Mouse (Mus musculus): ENCODE measurements at regions not wholly inside any gene's neighbourhood (a gene's known extent, or its start where the extent isn't known, plus 50 kb on each side); places are given as distances from the start of the nearest gene placed in this dataset.
"Not testable (repeated sequence)": the region's sequence is repeated elsewhere in the genome, so short reads cannot be mapped to it uniquely, and the experiment has no call there.

- no peaks in the 10 kb centered on the region for H3K4me1 ChIP-seq (replicated peaks)
- H3K9me3 ChIP-seq = no peaks in the 10 kb centered on the region
- WGBS = 17% methylated on average over 12 of the region's 12 CpGs
- H3K4me3 ChIP-seq = no peak overlapping the region
- H3K27me3 ChIP-seq (ENCODE audit: insufficient read depth, poor library complexity, severe bottlenecking) = peaks cover 31% of the 10 kb centered on the region
- DNase-seq (ENCODE audit: low spot score) = peak; percentile 71
- no peaks in the 10 kb centered on the region for H3K36me3 ChIP-seq
- H3K27ac ChIP-seq = no peak overlapping the region
These were observed 54.0 kb upstream of the Pax1 start for GRCm38 (mm10) chr2:147307488-147308386.

DNA sequence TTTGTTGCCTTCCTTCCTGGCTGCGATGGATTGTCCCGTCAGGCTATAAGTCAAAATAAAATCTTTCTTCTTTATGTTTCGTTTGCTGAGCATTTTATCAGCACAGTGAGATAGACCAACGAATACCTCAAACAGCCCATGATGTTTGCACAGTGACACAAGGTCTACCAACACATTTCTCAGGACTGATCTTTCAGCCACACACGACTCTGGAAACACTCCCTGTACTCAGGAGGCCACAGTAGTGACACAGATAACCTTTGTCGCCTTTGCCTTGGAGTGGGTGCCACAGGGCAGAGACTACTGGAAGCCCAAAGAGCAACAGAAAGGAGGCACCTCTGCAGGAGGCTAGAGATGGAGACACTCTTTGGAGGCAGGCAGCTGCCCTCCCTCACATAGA is 55.0 kb upstream of the Pax1 start:
- Histone ChIP-seq H3K9me3 (no peaks in the 10 kb centered on the region), H3K36me3 (no peaks in the 10 kb centered on the region), H3K27ac (no peak overlapping the region), H3K4me1 (replicated peaks) (no peaks in the 10 kb centered on the region), H3K4me3 (no peak overlapping the region), H3K27me3 (ENCODE audit: insufficient read depth, poor library complexity, severe bottlenecking) (peaks cover 31% of the 10 kb centered on the region)
- WGBS = 79% methylated on average over 6 of the region's 6 CpGs
- DNase-seq (ENCODE audit: low spot score) = no peak

- Histone ChIP-seq H3K36me3 (no peaks in the 10 kb centered on the region), H3K9me3 (no peaks in the 10 kb centered on the region), H3K27ac (no peak overlapping the region), H3K4me3 (no peak overlapping the region), H3K4me1 (replicated peaks) (no peaks in the 10 kb centered on the region), H3K27me3 (ENCODE audit: insufficient read depth, poor library complexity, severe bottlenecking) (peaks cover 31% of the 10 kb centered on the region)
- WGBS = 26% methylated on average over 5 of the region's 5 CpGs
- peak; percentile 34 for DNase-seq (ENCODE audit: low spot score)
These were observed 56.5 kb upstream of the Pax1 start for GRCm38 (mm10) chr2:147305262-147305661.

DNA sequence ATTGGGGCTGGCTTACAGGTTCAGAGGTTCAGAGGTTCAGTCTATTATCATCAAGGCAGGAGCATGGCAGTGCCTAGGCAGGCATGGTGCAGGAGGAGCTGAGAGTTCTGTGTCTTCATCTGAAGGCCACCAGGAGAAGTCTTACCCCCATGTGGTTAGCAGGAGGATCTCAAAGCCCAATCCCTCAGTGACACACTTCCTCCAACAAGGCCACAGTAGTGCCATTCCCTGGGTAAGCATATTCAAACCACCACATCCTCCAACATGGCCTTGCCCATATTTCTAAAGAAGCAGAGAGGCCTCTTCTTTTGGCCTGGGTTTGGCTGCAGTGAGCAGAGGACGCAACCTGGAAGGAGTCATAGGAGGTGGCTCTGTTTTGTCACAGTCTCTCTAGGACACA is 61.2 kb upstream of the Pax1 start:
- Histone ChIP-seq H3K9me3 (no peaks in the 10 kb centered on the region), H3K36me3 (no peaks in the 10 kb centered on the region), H3K27me3 (ENCODE audit: insufficient read depth, poor library complexity, severe bottlenecking) (peaks cover 9% of the 10 kb centered on the region; the same call in 1 of the 2 replicates), H3K4me1 (replicated peaks) (0 out of 2 replicates have a peak, but pooled peaks cover 10% of the 10 kb centered on the region), H3K27ac (no peak overlapping the region), H3K4me3 (no peak overlapping the region)
- 93% methylated on average over 1 of the region's 1 CpGs for WGBS
- no peak for DNase-seq (ENCODE audit: low spot score)

DNA sequence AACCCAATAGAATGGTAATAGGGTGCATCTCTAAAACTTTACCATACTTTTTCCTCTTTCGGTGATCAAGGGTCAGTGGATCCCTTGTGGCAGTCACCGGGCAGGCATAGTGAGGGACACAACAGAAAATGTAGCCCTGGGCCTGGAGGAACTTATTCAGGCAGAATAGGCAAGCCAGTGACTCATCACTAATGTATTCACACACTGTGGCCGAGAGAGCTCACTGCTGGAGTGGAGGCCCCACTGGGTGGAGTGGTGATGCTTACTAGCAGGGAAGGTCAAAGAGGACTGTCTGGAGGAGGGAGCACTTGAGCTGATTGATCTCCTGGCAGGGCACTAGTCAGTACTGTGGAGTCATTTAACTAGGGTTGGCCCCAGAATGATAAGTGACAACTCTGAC is 62.4 kb upstream of the Pax1 start:
- H3K27me3 ChIP-seq (ENCODE audit: insufficient read depth, poor library complexity, severe bottlenecking) = peaks cover under 1% of the 10 kb centered on the region; the same call in 1 of the 2 replicates
- 71% methylated on average over 3 of the region's 3 CpGs for WGBS

GRCm38 (mm10) chr2:147298499-147298896 is 63.2 kb upstream of the Pax1 start:
- Histone ChIP-seq H3K36me3 (no peaks in the 10 kb centered on the region), H3K27ac (no peak overlapping the region), H3K4me1 (replicated peaks) (0 out of 2 replicates have a peak, but pooled peaks cover 10% of the 10 kb centered on the region), H3K27me3 (ENCODE audit: insufficient read depth, poor library complexity, severe bottlenecking) (no peaks in the 10 kb centered on the region), H3K9me3 (no peaks in the 10 kb centered on the region), H3K4me3 (no peak overlapping the region)
- DNase-seq (ENCODE audit: low spot score) = no peak
- WGBS = 64% methylated on average over 7 of the region's 7 CpGs

More for the DNA sequence above, 62.4 kb upstream of the Pax1 start:
- Histone ChIP-seq H3K4me3 (no peak overlapping the region), H3K27ac (no peak overlapping the region), H3K4me1 (replicated peaks) (0 out of 2 replicates have a peak, but pooled peaks cover 10% of the 10 kb centered on the region), H3K9me3 (no peaks in the 10 kb centered on the region), H3K36me3 (no peaks in the 10 kb centered on the region)
- no peak for DNase-seq (ENCODE audit: low spot score)

DNA sequence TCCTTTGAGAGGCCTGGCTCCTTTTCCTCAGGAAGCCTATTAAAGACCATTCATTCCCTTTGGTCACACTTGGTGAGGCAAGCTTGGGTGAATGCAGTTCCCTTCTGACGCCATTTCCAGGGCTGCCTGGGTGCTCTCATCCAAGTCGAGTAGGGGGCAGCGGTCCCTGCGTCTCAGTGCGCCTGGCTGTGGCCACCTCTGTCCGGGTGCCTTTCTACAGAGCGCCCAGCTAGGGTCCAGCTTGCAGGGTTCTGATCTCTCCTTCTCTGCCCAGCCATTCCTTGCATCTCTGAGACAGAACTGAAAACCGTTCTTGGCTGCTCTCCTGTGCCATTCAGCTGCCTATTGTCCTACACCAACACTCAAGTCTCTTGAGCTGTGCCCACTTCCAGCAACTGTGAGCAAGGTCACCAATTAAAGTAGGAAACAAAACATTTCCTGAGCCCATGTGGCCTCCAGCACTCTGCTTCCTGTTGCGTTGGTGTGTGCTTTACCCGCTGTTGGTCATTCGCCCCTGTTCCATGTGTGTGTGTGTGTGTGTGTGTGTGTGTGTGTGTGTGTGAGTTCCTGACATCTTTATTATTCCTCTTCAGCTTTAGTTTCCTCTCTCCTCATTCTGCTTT is 63.7 kb upstream of the Pax1 start:
- Histone ChIP-seq H3K27me3 (ENCODE audit: insufficient read depth, poor library complexity, severe bottlenecking) (no peaks in the 10 kb centered on the region), H3K4me3 (no peak overlapping the region), H3K9me3 (no peaks in the 10 kb centered on the region), H3K4me1 (replicated peaks) (0 out of 2 replicates have a peak, but pooled peaks cover 10% of the 10 kb centered on the region), H3K27ac (no peak overlapping the region), H3K36me3 (no peaks in the 10 kb centered on the region)
- WGBS = 75% methylated on average over 11 of the region's 11 CpGs
- no peak for DNase-seq (ENCODE audit: low spot score)

DNA sequence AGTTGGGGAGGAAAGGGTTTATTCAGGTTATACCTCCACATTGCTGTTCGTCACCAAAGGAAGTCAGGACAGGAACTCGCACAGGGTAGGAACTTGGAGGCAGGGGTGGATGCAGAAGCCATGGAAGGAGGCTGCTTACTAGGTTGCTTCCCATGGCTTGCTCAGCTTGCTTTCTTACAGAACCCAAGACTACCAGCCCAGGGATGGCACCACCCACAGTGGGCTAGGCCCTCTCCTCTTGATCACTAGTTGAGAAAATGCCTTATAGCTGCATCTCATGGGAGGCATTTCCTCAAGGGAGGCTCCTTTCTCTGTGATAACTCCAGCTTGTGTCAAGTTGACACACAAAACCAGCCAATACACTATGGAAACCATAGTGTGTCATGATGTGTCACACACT is 66.8 kb upstream of the Pax1 start:
- H3K4me3 ChIP-seq; H3K9me3 ChIP-seq; H3K27ac ChIP-seq; H3K27me3 ChIP-seq (ENCODE audit: insufficient read depth, poor library complexity, severe bottlenecking); DNase-seq (ENCODE audit: low spot score); H3K4me1 ChIP-seq (replicated peaks); H3K36me3 ChIP-seq: not testable (repeated sequence)
- 92% methylated on average over 2 of the region's 2 CpGs for WGBS

DNA sequence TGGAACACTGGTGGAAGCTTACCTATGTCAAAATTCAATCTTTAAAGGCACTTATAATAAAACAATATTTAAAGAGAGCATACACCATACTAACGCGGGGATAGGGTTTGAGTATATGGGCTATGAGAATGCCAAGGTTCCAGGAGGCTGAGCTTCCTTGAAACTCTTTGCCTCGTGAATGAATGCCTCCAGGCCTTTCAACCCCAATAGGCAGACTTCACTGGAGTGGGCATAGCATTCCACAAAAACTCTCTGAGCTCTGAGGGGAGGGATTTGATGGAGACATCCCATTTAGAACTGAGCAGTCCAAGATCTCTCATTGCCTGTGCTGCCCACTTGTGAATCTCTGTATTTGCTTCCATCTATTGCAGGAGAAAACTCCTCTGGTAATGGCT is 68.4 kb upstream of the Pax1 start:
- no peaks in the 10 kb centered on the region for H3K27me3 ChIP-seq (ENCODE audit: insufficient read depth, poor library complexity, severe bottlenecking)
- no peak overlapping the region for H3K27ac ChIP-seq
- DNase-seq (ENCODE audit: low spot score) = no peak
- H3K4me1 ChIP-seq (replicated peaks) = 0 out of 2 replicates have a peak, but pooled peaks cover 5% of the 10 kb centered on the region
- no peak overlapping the region for H3K4me3 ChIP-seq
- no peaks in the 10 kb centered on the region for H3K36me3 ChIP-seq
- 55% methylated on average over 3 of the region's 3 CpGs for WGBS
- no peaks in the 10 kb centered on the region for H3K9me3 ChIP-seq

- no peaks in the 10 kb centered on the region for H3K36me3 ChIP-seq
- no peak overlapping the region for H3K4me3 ChIP-seq
- H3K9me3 ChIP-seq = no peaks in the 10 kb centered on the region
- 54% methylated on average over 11 of the region's 11 CpGs for WGBS
- H3K27me3 ChIP-seq (ENCODE audit: insufficient read depth, poor library complexity, severe bottlenecking) = no peaks in the 10 kb centered on the region
- no peaks in the 10 kb centered on the region for H3K4me1 ChIP-seq (replicated peaks)
- no peak for DNase-seq (ENCODE audit: low spot score)
- no peak overlapping the region for H3K27ac ChIP-seq
These were observed 69.1 kb upstream of the Pax1 start for GRCm38 (mm10) chr2:147292387-147293293.

DNA sequence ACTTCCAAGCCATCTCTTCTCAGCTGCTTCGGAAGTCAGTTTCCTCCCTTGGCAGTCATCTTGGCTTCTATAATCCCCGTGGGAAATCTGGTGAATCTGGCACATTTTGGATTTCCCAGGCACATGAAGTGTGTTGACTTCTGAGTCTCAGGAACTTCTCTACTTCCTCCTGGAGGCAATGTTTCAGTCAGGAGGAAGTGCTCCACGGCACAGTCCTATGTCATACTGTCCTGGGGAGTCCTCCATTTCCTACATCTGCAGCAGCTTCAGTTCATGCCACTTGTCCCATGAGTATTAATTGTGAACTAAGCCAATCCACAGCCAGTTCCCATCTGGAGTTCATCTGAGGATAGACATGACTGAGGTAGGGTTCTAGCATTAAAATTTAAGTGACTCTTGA is 78.3 kb upstream of the Pax1 start:
- 77% methylated on average over 3 of the region's 3 CpGs for WGBS
- DNase-seq (ENCODE audit: low spot score) = no peak
- H3K27me3 ChIP-seq (ENCODE audit: insufficient read depth, poor library complexity, severe bottlenecking) = no peaks in the 10 kb centered on the region
- no peaks in the 10 kb centered on the region for H3K9me3 ChIP-seq
- H3K4me1 ChIP-seq (replicated peaks) = no peaks in the 10 kb centered on the region
- no peak overlapping the region for H3K27ac ChIP-seq
- H3K36me3 ChIP-seq = no peaks in the 10 kb centered on the region
- H3K4me3 ChIP-seq = no peak overlapping the region

GRCm38 (mm10) chr2:147277636-147278035 is 83.6 kb upstream of the Nkx2-2 start:
- WGBS = 86% methylated on average over 4 of the region's 4 CpGs
- no peak for DNase-seq (ENCODE audit: low spot score)
- Histone ChIP-seq H3K4me3 (no peak overlapping the region), H3K9me3 (no peaks in the 10 kb centered on the region), H3K36me3 (no peaks in the 10 kb centered on the region), H3K4me1 (replicated peaks) (no peaks in the 10 kb centered on the region), H3K27ac (no peak overlapping the region), H3K27me3 (ENCODE audit: insufficient read depth, poor library complexity, severe bottlenecking) (no peaks in the 10 kb centered on the region)
